In genomic region chr4:152295916-152296315, GRCm38 (mm10) we compare ENCODE assay signal across 12 mouse cellular contexts. TPM values are rescaled to one million over a fixed set of nuclear protein-coding genes. Genes with fewer than 3 reads are reported as not detected.
DNase-seq lines count a peak whose midpoint lies in the region; ATAC-seq and TF ChIP-seq lines count a peak whose summit lies in the region.
"Had no signal": no experiment of that assay in that cellular context is flagged by ENCODE, and none has a peak within 500 bp of the region (broad histone marks: within the 10 kb centered on the region; RNA-seq: fewer than 3 reads in every experiment).

No protein-coding gene starts in this region.

- peaks cover 38% of the 10 kb centered on the region for H3K27me3 ChIP-seq in kidney, embryonic 15.5 days
- H3K27me3 ChIP-seq in ES-Bruce4 (ENCODE audit: control insufficient read depth, insufficient read depth, low read length, poor library complexity, severe bottlenecking), result no peaks in the 10 kb centered on the region
- peaks cover 32% of the 10 kb centered on the region for H3K27me3 ChIP-seq in embryonic facial prominence, embryonic 14.5 days (replicated peaks; ENCODE audit: control insufficient read depth, insufficient read depth, low read length)
- H3K27me3 ChIP-seq in stomach, embryonic 15.5 days (replicated peaks), result peaks cover 32% of the 10 kb centered on the region
- H3K27me3 ChIP-seq in forebrain, postnatal 0 days (ENCODE audit: insufficient read depth, low read length), result peaks cover 41% of the 10 kb centered on the region

- H3K4me3 ChIP-seq in kidney, embryonic 15.5 days (replicated peaks), result 0 out of 2 replicates have a peak overlapping the region, but pooled peaks have one; percentile 0
- no peak overlapping the region for H3K4me3 ChIP-seq in ES-Bruce4 (ENCODE audit: low read depth, low read length)
- H3K4me3 ChIP-seq in embryonic facial prominence, embryonic 14.5 days (ENCODE audit: low read depth, low read length), result no peak overlapping the region
- no peak overlapping the region for H3K4me3 ChIP-seq in stomach, embryonic 15.5 days (replicated peaks)
- no peak overlapping the region for H3K4me3 ChIP-seq in forebrain, postnatal 0 days (ENCODE audit: low read depth, low read length)

- H3K4me2 ChIP-seq in kidney, embryonic 15.5 days, result peak overlapping the region; percentile 19; the same call in 1 of the 2 replicates
- H3K4me2 ChIP-seq in embryonic facial prominence, embryonic 14.5 days (ENCODE audit: low read depth, low read length), result no peak overlapping the region
- peak overlapping the region; percentile 21; the same call in 1 of the 2 replicates for H3K4me2 ChIP-seq in stomach, embryonic 15.5 days
- no peak overlapping the region for H3K4me2 ChIP-seq in forebrain, postnatal 0 days (ENCODE audit: low read depth)

- H3K4me1 ChIP-seq in kidney, embryonic 15.5 days, result peaks cover 61% of the 10 kb centered on the region
- peaks cover 5% of the 10 kb centered on the region for H3K4me1 ChIP-seq in ES-Bruce4 (ENCODE audit: control insufficient read depth, insufficient read depth, low read length)
- peaks cover 10% of the 10 kb centered on the region for H3K4me1 ChIP-seq in embryonic facial prominence, embryonic 14.5 days (ENCODE audit: control insufficient read depth, insufficient read depth, low read length)
- peaks cover 21% of the 10 kb centered on the region for H3K4me1 ChIP-seq in stomach, embryonic 15.5 days
- peaks cover 9% of the 10 kb centered on the region; the same call in 1 of the 2 replicates for H3K4me1 ChIP-seq in forebrain, postnatal 0 days (ENCODE audit: insufficient read depth)

- no peak for TF ChIP-seq EP300 in ES-Bruce4 (IDR thresholded peaks at IDR 0.05; ENCODE audit: insufficient read depth, low read depth, low read length)

- no peak for TF ChIP-seq CTCF in ES-Bruce4 (IDR thresholded peaks at IDR 0.05; ENCODE audit: low read depth, low read length)
- no peak for TF ChIP-seq CTCF in forebrain, postnatal 0 days (IDR thresholded peaks at IDR 0.05; ENCODE audit: low read depth)

- no peak overlapping the region for H3K9ac ChIP-seq in kidney, embryonic 15.5 days
- peak overlapping the region; percentile 36; the same call in 1 of the 2 replicates for H3K9ac ChIP-seq in ES-Bruce4 (ENCODE audit: low read depth, poor library complexity, severe bottlenecking)
- H3K9ac ChIP-seq in embryonic facial prominence, embryonic 14.5 days (ENCODE audit: low read depth, low read length), result no peak overlapping the region
- no peak overlapping the region for H3K9ac ChIP-seq in stomach, embryonic 15.5 days
- no peak overlapping the region for H3K9ac ChIP-seq in forebrain, postnatal 0 days

- no peak for ATAC-seq in kidney, embryonic 15.5 days (replicated peaks; ENCODE audit: low FRiP score)
- ATAC-seq in embryonic facial prominence, embryonic 14.5 days (ENCODE audit: low read depth), result no peak
- ATAC-seq in stomach, embryonic 15.5 days (ENCODE audit: insufficient read depth, low FRiP score, low read depth), result no peak
- no peak for ATAC-seq in forebrain, postnatal 0 days
- ATAC-seq: forebrain, embryonic 15.5 days had no signal

- H3K36me3 ChIP-seq in kidney, embryonic 15.5 days, result peaks cover 16% of the 10 kb centered on the region
- H3K36me3 ChIP-seq in ES-Bruce4 (ENCODE audit: control insufficient read depth, insufficient read depth, low read length, poor library complexity, severe bottlenecking), result no peaks in the 10 kb centered on the region
- peaks cover 12% of the 10 kb centered on the region; the same call in 1 of the 2 replicates for H3K36me3 ChIP-seq in embryonic facial prominence, embryonic 14.5 days (ENCODE audit: control insufficient read depth, insufficient read depth, low read length)
- peaks cover 12% of the 10 kb centered on the region; the same call in 1 of the 2 replicates for H3K36me3 ChIP-seq in stomach, embryonic 15.5 days
- H3K36me3 ChIP-seq in forebrain, postnatal 0 days (ENCODE audit: insufficient read depth), result peaks cover 14% of the 10 kb centered on the region

- no peaks in the 10 kb centered on the region for H3K9me3 ChIP-seq in kidney, embryonic 15.5 days (replicated peaks)
- H3K9me3 ChIP-seq in ES-Bruce4 (replicated peaks; ENCODE audit: control insufficient read depth, insufficient read depth, low read length, poor library complexity, severe bottlenecking), result no peaks in the 10 kb centered on the region
- no peaks in the 10 kb centered on the region for H3K9me3 ChIP-seq in embryonic facial prominence, embryonic 14.5 days (ENCODE audit: control insufficient read depth, low read length)
- H3K9me3 ChIP-seq in stomach, embryonic 15.5 days, result no peaks in the 10 kb centered on the region
- H3K9me3 ChIP-seq in forebrain, postnatal 0 days (ENCODE audit: low read length), result no peaks in the 10 kb centered on the region
- H3K9me3 ChIP-seq: forebrain, embryonic 15.5 days; hindbrain, embryonic 12.5 days had no signal

- WGBS in kidney, embryonic 15.5 days, result 34% methylated on average over 4 of the region's 4 CpGs
- WGBS in embryonic facial prominence, embryonic 14.5 days, result 34% methylated on average over 4 of the region's 4 CpGs
- 27% methylated on average over 4 of the region's 4 CpGs for WGBS in stomach, embryonic 15.5 days
- 56% methylated on average over 4 of the region's 4 CpGs for WGBS in forebrain, postnatal 0 days

- TF ChIP-seq POLR2A in ES-Bruce4 (IDR thresholded peaks at IDR 0.05; ENCODE audit: insufficient read depth, low read length), result no peak

- peak overlapping the region; percentile 76 for H3K27ac ChIP-seq in kidney, embryonic 15.5 days
- H3K27ac ChIP-seq in ES-Bruce4 (ENCODE audit: insufficient read depth, low read length), result no peak overlapping the region
- H3K27ac ChIP-seq in embryonic facial prominence, embryonic 14.5 days (replicated peaks; ENCODE audit: low read depth, low read length), result no peak overlapping the region
- H3K27ac ChIP-seq in stomach, embryonic 15.5 days, result no peak overlapping the region
- no peak overlapping the region for H3K27ac ChIP-seq in forebrain, postnatal 0 days (ENCODE audit: low read depth, low read length)
- H3K27ac ChIP-seq: forebrain, embryonic 15.5 days had no signal

- no peak for DNase-seq in kidney, adult 18-20 months
- DNase-seq in embryonic facial prominence, embryonic 14.5 days (ENCODE audit: low spot score), result peak; percentile 43
- no peak for DNase-seq in forebrain, postnatal 0 days
- no peak for DNase-seq in spleen, postnatal 14 days (ENCODE audit: low spot score in 2 of 2)
- DNase-seq in retina, embryonic 14.5 days (ENCODE audit: low spot score), result no peak
- DNase-seq: cerebellum, adult 8-10 months had no signal

RNA-seq across cellular contexts. Expression of gene Icmt, which starts 1.1 kb away (rescaled TPM):
- 22.3 and 28.7 TPM in 2 replicates for polyA plus RNA-seq in kidney, embryonic 15.5 days (2015; fragmentation: Nextera tagmentation; extraction: Ambion mirVana)
- 21.4 and 22.8 TPM in 2 replicates for polyA plus RNA-seq in ES-Bruce4 (2011; ENCODE audit: insufficient read depth, insufficient read length, low read depth, missing spikeins)
- 25.1 and 26.9 TPM in 2 replicates for polyA plus RNA-seq in embryonic facial prominence, embryonic 14.5 days (2014; fragmentation: Nextera tagmentation; extraction: Ambion mirVana)
- 19.1 and 21.4 TPM in 2 replicates for polyA plus RNA-seq in stomach, embryonic 15.5 days (2015; fragmentation: Nextera tagmentation; extraction: Ambion mirVana)
- total RNA-seq in forebrain, postnatal 0 days (2014; rRNA removed), result 24.4 and 28.5 TPM in 2 replicates
- polyA plus RNA-seq in forebrain, postnatal 0 days (2015; fragmentation: Nextera tagmentation; extraction: Ambion mirVana), result 9.8 and 12.7 TPM in 2 replicates

RNA-seq across cellular contexts. Expression of gene Hes3, which starts 4.5 kb away (rescaled TPM):
- polyA plus RNA-seq in kidney, embryonic 15.5 days (2015; fragmentation: Nextera tagmentation; extraction: Ambion mirVana), result not detected in 2 replicates
- not detected in 2 replicates for polyA plus RNA-seq in ES-Bruce4 (2011; ENCODE audit: insufficient read depth, insufficient read length, low read depth, missing spikeins)
- not detected in 2 replicates for polyA plus RNA-seq in embryonic facial prominence, embryonic 14.5 days (2014; fragmentation: Nextera tagmentation; extraction: Ambion mirVana)
- polyA plus RNA-seq in stomach, embryonic 15.5 days (2015; fragmentation: Nextera tagmentation; extraction: Ambion mirVana), result 0.09 TPM in 1 of 2 replicates, not detected in the other
- 0.57 TPM in 1 of 2 replicates, not detected in the other for total RNA-seq in forebrain, postnatal 0 days (2014; rRNA removed)
- polyA plus RNA-seq in forebrain, postnatal 0 days (2015; fragmentation: Nextera tagmentation; extraction: Ambion mirVana), result 0.13 TPM in 1 of 2 replicates, not detected in the other
- polyA plus RNA-seq: small intestine, adult 2 months had no signal

RNA-seq across cellular contexts. Expression of gene Gpr153, which starts 21.9 kb away (rescaled TPM):
- polyA plus RNA-seq in kidney, embryonic 15.5 days (2015; fragmentation: Nextera tagmentation; extraction: Ambion mirVana), result 6.2 and 7.8 TPM in 2 replicates
- polyA plus RNA-seq in ES-Bruce4 (2011; ENCODE audit: insufficient read depth, insufficient read length, low read depth, missing spikeins), result 7.2 and 7.9 TPM in 2 replicates
- polyA plus RNA-seq in embryonic facial prominence, embryonic 14.5 days (2014; fragmentation: Nextera tagmentation; extraction: Ambion mirVana), result 36.7 and 40.7 TPM in 2 replicates
- 12.9 and 13.5 TPM in 2 replicates for polyA plus RNA-seq in stomach, embryonic 15.5 days (2015; fragmentation: Nextera tagmentation; extraction: Ambion mirVana)
- total RNA-seq in forebrain, postnatal 0 days (2014; rRNA removed), result 53.3 and 71.4 TPM in 2 replicates
- 8.2 and 11.4 TPM in 2 replicates for polyA plus RNA-seq in forebrain, postnatal 0 days (2015; fragmentation: Nextera tagmentation; extraction: Ambion mirVana)

RNA-seq across cellular contexts. Expression of gene Rnf207, which starts 22.9 kb away (rescaled TPM):
- 1.5 and 2.1 TPM in 2 replicates for polyA plus RNA-seq in kidney, embryonic 15.5 days (2015; fragmentation: Nextera tagmentation; extraction: Ambion mirVana)
- polyA plus RNA-seq in ES-Bruce4 (2011; ENCODE audit: insufficient read depth, insufficient read length, low read depth, missing spikeins), result 3.2 and 4.2 TPM in 2 replicates
- 0.56 and 0.84 TPM in 2 replicates for polyA plus RNA-seq in embryonic facial prominence, embryonic 14.5 days (2014; fragmentation: Nextera tagmentation; extraction: Ambion mirVana)
- polyA plus RNA-seq in stomach, embryonic 15.5 days (2015; fragmentation: Nextera tagmentation; extraction: Ambion mirVana), result 1.0 TPM in 2 replicates
- 2.6 and 4.4 TPM in 2 replicates for total RNA-seq in forebrain, postnatal 0 days (2014; rRNA removed)
- polyA plus RNA-seq in forebrain, postnatal 0 days (2015; fragmentation: Nextera tagmentation; extraction: Ambion mirVana), result 2.7 and 4.2 TPM in 2 replicates

RNA-seq across cellular contexts. Expression of gene Rpl22, which starts 29.6 kb away (rescaled TPM):
- polyA plus RNA-seq in kidney, embryonic 15.5 days (2015; fragmentation: Nextera tagmentation; extraction: Ambion mirVana), result 387 and 455 TPM in 2 replicates
- polyA plus RNA-seq in ES-Bruce4 (2011; ENCODE audit: insufficient read depth, insufficient read length, low read depth, missing spikeins), result 1,917 and 1,978 TPM in 2 replicates
- polyA plus RNA-seq in embryonic facial prominence, embryonic 14.5 days (2014; fragmentation: Nextera tagmentation; extraction: Ambion mirVana), result 395 and 470 TPM in 2 replicates
- polyA plus RNA-seq in stomach, embryonic 15.5 days (2015; fragmentation: Nextera tagmentation; extraction: Ambion mirVana), result 372 and 377 TPM in 2 replicates
- 313 and 387 TPM in 2 replicates for total RNA-seq in forebrain, postnatal 0 days (2014; rRNA removed)
- polyA plus RNA-seq in forebrain, postnatal 0 days (2015; fragmentation: Nextera tagmentation; extraction: Ambion mirVana), result 176 and 212 TPM in 2 replicates

Comparison
In these comparisons a context has a peak if more than half of its experiments do, and no peak if none do; other contexts are left out.
1. H3K4me2 ChIP-seq: peak in kidney, embryonic 15.5 days (single experiment) and stomach, embryonic 15.5 days (single experiment); none in embryonic facial prominence, embryonic 14.5 days (single experiment) and forebrain, postnatal 0 days (single experiment).